Mouse (Mus musculus) thymus, adult 18-20 months (tissue): ENCODE data around the gene Gtf2ird2.
A peak's percentile ranks its signal among the peaks of the same experiment; 100 is the strongest.

Experiments used
- DNase-seq, 2 experiments: peaks; one replicate each; pipeline ENCODE4 v3.0.0; 2022; ENCODE audit warnings: mixed read lengths in 2 of 2

Gene Gtf2ird2

GRCm38 (mm10) chr5:134186059-134186458, 2.2 kb downstream of the Gtf2ird2 start:
- no peak for DNase-seq

- DNase-seq = peak in 1 of 2 experiments; percentile 38
These were observed 3.3 kb downstream of the Gtf2ird2 start for GRCm38 (mm10) chr5:134186961-134187731.

- DNase-seq = no peak
These were observed 4.8 kb downstream of the Gtf2ird2 start for GRCm38 (mm10) chr5:134188571-134188970.

- no peak for DNase-seq
These were observed 9.8 kb downstream of the Gtf2ird2 start for GRCm38 (mm10) chr5:134193664-134194063.

GRCm38 (mm10) chr5:134206721-134207120, 22.9 kb downstream of the Gtf2ird2 start:
- no peak for DNase-seq

GRCm38 (mm10) chr5:134209931-134210554, 26.2 kb downstream of the Gtf2ird2 start:
- no peak for DNase-seq

- no peak for DNase-seq
These were observed 30.4 kb downstream of the Gtf2ird2 start for GRCm38 (mm10) chr5:134214021-134214806.

GRCm38 (mm10) chr5:134217900-134218299, 34.1 kb downstream of the Gtf2ird2 start:
- no peak for DNase-seq

- no peak for DNase-seq
These were observed 37.5 kb downstream of the Gtf2ird2 start for GRCm38 (mm10) chr5:134221278-134221677.

- DNase-seq = no peak
These were observed 37.9 kb downstream of the Gtf2ird2 start for GRCm38 (mm10) chr5:134221708-134222150.

GRCm38 (mm10) chr5:134225110-134225901, 41.5 kb downstream of the Gtf2ird2 start:
- DNase-seq = no peak

GRCm38 (mm10) chr5:134226946-134227345, 43.1 kb downstream of the Gtf2ird2 start:
- DNase-seq = no peak

GRCm38 (mm10) chr5:134227574-134228248, 43.9 kb downstream of the Gtf2ird2 start:
- DNase-seq = no peak

- no peak for DNase-seq
These were observed 44.4 kb downstream of the Gtf2ird2 start for GRCm38 (mm10) chr5:134228249-134228638.

GRCm38 (mm10) chr5:134229391-134229790, 45.6 kb downstream of the Gtf2ird2 start, which contains the start of gene Ncf1:
TSS of gene Ncf1 (minus strand) at chr5:134229625.
- no peak for DNase-seq

- no peak for DNase-seq
These were observed 47.6 kb downstream of the Gtf2ird2 start for GRCm38 (mm10) chr5:134231376-134231775.

- peak in 1 of 2 experiments; percentile 59 for DNase-seq
These were observed 48.3 kb downstream of the Gtf2ird2 start for GRCm38 (mm10) chr5:134232111-134232510.

GRCm38 (mm10) chr5:134232568-134232967, 48.7 kb downstream of the Gtf2ird2 start:
- peak in 1 of 2 experiments; percentile 69 for DNase-seq

GRCm38 (mm10) chr5:134233244-134233651, 49.4 kb downstream of the Gtf2ird2 start:
- DNase-seq = no peak

GRCm38 (mm10) chr5:134234205-134234604, 50.4 kb downstream of the Gtf2ird2 start:
- DNase-seq = no peak

GRCm38 (mm10) chr5:134235111-134235510, 51.3 kb downstream of the Gtf2ird2 start:
- no peak for DNase-seq

GRCm38 (mm10) chr5:134236241-134236640, 52.4 kb downstream of the Gtf2ird2 start:
- DNase-seq = no peak
